Mouse (Mus musculus): ENCODE data around the gene Tnni3k.

DNA sequence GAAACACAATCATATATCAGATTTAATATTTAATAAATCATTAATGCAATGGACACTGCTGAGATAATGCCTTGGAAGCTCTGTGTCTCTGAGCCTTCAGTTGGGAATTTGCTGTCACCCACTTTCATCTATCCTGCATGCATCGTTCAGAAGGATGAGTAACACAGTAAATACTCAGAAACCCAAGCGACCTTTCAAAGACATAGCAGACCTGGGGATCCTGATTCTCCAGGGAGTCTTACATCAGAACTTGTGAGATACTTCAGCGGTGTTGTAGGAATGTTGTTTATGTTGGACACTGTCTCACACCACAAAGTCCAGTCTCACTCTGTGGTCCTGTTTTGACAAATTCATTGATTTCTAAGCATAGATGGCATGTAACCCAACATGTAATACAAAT is 294.1 kb downstream of the Tnni3k start:
- TF ChIP-seq POLR2A (IDR thresholded peaks at IDR 0.05; ENCODE audit: low read depth, low read length) (no peak), CTCF (IDR thresholded peaks at IDR 0.05; ENCODE audit: extremely low read depth, insufficient read depth, insufficient read length, insufficient replicate concordance) (no peak)

Measured in spleen, adult 2 months (tissue).